Mouse (Mus musculus): ENCODE results near the gene Tmem138.
A peak's percentile ranks its signal among the peaks of the same experiment; 100 is the strongest.
"Not testable (repeated sequence)": the region's sequence is repeated elsewhere in the genome, so short reads cannot be mapped to it uniquely, and the experiment has no call there.

Gene Tmem138

GRCm38 (mm10) chr19:10565217-10565616 lies 11.9 kb downstream of the Tmem138 start:
- no peak for DNase-seq

- no peak for DNase-seq
These were observed 12.9 kb downstream of the Tmem138 start for GRCm38 (mm10) chr19:10564278-10564677.

- DNase-seq: no peak
These were observed 14.8 kb downstream of the Tmem138 start for GRCm38 (mm10) chr19:10562351-10562750.

GRCm38 (mm10) chr19:10561558-10562314 lies 15.4 kb downstream of the Tmem138 start:
- no peak for DNase-seq

GRCm38 (mm10) chr19:10560108-10560507 lies 17.1 kb downstream of the Tmem138 start:
- no peak for DNase-seq

GRCm38 (mm10) chr19:10557837-10558375 lies 19.3 kb downstream of the Tmem138 start:
- not testable (repeated sequence) for DNase-seq

GRCm38 (mm10) chr19:10557430-10557829 lies 19.7 kb downstream of the Tmem138 start:
- no peak for DNase-seq

- DNase-seq: no peak
These were observed 20.2 kb downstream of the Tmem138 start for GRCm38 (mm10) chr19:10557001-10557400.

- peak; percentile 83 for DNase-seq
These were observed 21.3 kb downstream of the Tmem138 start, which contains the start of gene Tmem216 for GRCm38 (mm10) chr19:10555624-10556510. Gene Tmem216 (minus strand): TSS chr19:10556238.

GRCm38 (mm10) chr19:10539454-10539853 lies 37.7 kb downstream of the Tmem138 start:
- DNase-seq: no peak

GRCm38 (mm10) chr19:10530082-10530481 lies 47.1 kb downstream of the Tmem138 start:
- DNase-seq: no peak

GRCm38 (mm10) chr19:10525910-10526309 lies 51.3 kb downstream of the Tmem138 start, which contains the start of gene Sdhaf2:
Gene Sdhaf2 (minus strand): TSS chr19:10526142.
- DNase-seq: no peak

- peak; percentile 91 for DNase-seq
These were observed 51.9 kb downstream of the Tmem138 start, which contains the start of gene Cpsf7 for GRCm38 (mm10) chr19:10525106-10525901. Gene Cpsf7 (plus strand): TSS chr19:10525266.

GRCm38 (mm10) chr19:10524784-10525105 lies 52.4 kb downstream of the Tmem138 start:
- no peak for DNase-seq

GRCm38 (mm10) chr19:10523483-10524080 lies 53.6 kb downstream of the Tmem138 start:
- no peak for DNase-seq

- DNase-seq: no peak
These were observed 55.2 kb downstream of the Tmem138 start for GRCm38 (mm10) chr19:10521926-10522325.
